Mouse (Mus musculus): ENCODE results near the gene Fam167b.
A peak's percentile ranks its signal among the peaks of the same experiment; 100 is the strongest.
"Not testable (repeated sequence)": the region's sequence is repeated elsewhere in the genome, so short reads cannot be mapped to it uniquely, and the experiment has no call there.

Fam167b gene

GRCm38 (mm10) chr4:129561184-129561583 is 17.2 kb downstream of the Fam167b start:
- no peak for DNase-seq (ENCODE audit: low spot score in 2 of 2)

- DNase-seq (ENCODE audit: low spot score in 2 of 2): no peak
Measured at GRCm38 (mm10) chr4:129558321-129558955, 19.9 kb downstream of the Fam167b start.

- no peak for DNase-seq (ENCODE audit: low spot score in 2 of 2)
Measured at GRCm38 (mm10) chr4:129557256-129557808, 21.0 kb downstream of the Fam167b start.

- peak; percentile 84 to 87 for DNase-seq (ENCODE audit: low spot score in 2 of 2)
Measured at GRCm38 (mm10) chr4:129556532-129557223, 21.7 kb downstream of the Fam167b start.

GRCm38 (mm10) chr4:129555862-129556531 is 22.4 kb downstream of the Fam167b start:
- DNase-seq (ENCODE audit: low spot score in 2 of 2): no peak

GRCm38 (mm10) chr4:129555421-129555861 is 22.9 kb downstream of the Fam167b start:
- DNase-seq (ENCODE audit: low spot score in 2 of 2): peak; percentile 40 to 59

GRCm38 (mm10) chr4:129554512-129554911 is 23.8 kb downstream of the Fam167b start:
- not testable (repeated sequence) for DNase-seq (ENCODE audit: low spot score in 2 of 2)

- no peak for DNase-seq (ENCODE audit: low spot score in 2 of 2)
Measured at GRCm38 (mm10) chr4:129550295-129550694, 28.1 kb downstream of the Fam167b start.

GRCm38 (mm10) chr4:129549306-129549705 is 29.0 kb downstream of the Fam167b start:
- DNase-seq (ENCODE audit: low spot score in 2 of 2): peak; percentile 34 to 65

- DNase-seq (ENCODE audit: low spot score in 2 of 2): not testable (repeated sequence)
Measured at GRCm38 (mm10) chr4:129547631-129548030, 30.7 kb downstream of the Fam167b start.

- no peak for DNase-seq (ENCODE audit: low spot score in 2 of 2)
Measured at GRCm38 (mm10) chr4:129544106-129544505, 34.2 kb downstream of the Fam167b start.

- peak; percentile 96 for DNase-seq (ENCODE audit: low spot score in 2 of 2)
Measured at GRCm38 (mm10) chr4:129542592-129543141, 35.7 kb downstream of the Fam167b start, which contains the start of gene Hdac1. Gene Hdac1, minus strand, starts transcription at chr4:129542713.

- peak in 1 of 2 experiments; percentile 17 for DNase-seq (ENCODE audit: low spot score in 2 of 2)
Measured at GRCm38 (mm10) chr4:129541868-129542591, 36.3 kb downstream of the Fam167b start.

- peak in 1 of 2 experiments; percentile 54 for DNase-seq (ENCODE audit: low spot score in 2 of 2)
Measured at GRCm38 (mm10) chr4:129540012-129540411, 38.3 kb downstream of the Fam167b start.

GRCm38 (mm10) chr4:129528901-129529300 is 49.4 kb downstream of the Fam167b start:
- not testable (repeated sequence) for DNase-seq (ENCODE audit: low spot score in 2 of 2)

Data from spleen, postnatal 14 days (tissue).